Mouse (Mus musculus): ENCODE results near the gene Pgf. TPM values are rescaled to one million over a fixed set of nuclear protein-coding genes. Genes with fewer than 3 reads are reported as not detected.

Gene Pgf
- polyA plus RNA-seq, 1 experiment from 2014 or later = 9.0 TPM

- no peaks in the 10 kb centered on the region for H3K9me3 ChIP-seq (replicated peaks; ENCODE audit: control insufficient read depth, low read length)
- ATAC-seq (replicated peaks; ENCODE audit: insufficient number of reproducible peaks, low FRiP score, low TSS enrichment) = no peak
- no peak overlapping the region for H3K9ac ChIP-seq (ENCODE audit: low read depth, low read length)
- no peaks in the 10 kb centered on the region for H3K36me3 ChIP-seq (ENCODE audit: control insufficient read depth, insufficient read depth, low read length)
- H3K27ac ChIP-seq (ENCODE audit: low read depth, low read length) = no peak overlapping the region
- H3K4me2 ChIP-seq = no peak overlapping the region
- H3K4me1 ChIP-seq (ENCODE audit: control insufficient read depth, insufficient read depth, low read length) = no peaks in the 10 kb centered on the region
- no peak overlapping the region for H3K4me3 ChIP-seq (ENCODE audit: low read depth, low read length)
- 81% methylated on average over 14 of the region's 14 CpGs for WGBS (ENCODE audit: insufficient replicate concordance)
- no peaks in the 10 kb centered on the region for H3K27me3 ChIP-seq (ENCODE audit: control insufficient read depth, insufficient read depth, low read length)
Observed at GRCm38 (mm10) chr12:85157797-85158460, 19.7 kb downstream of the Pgf start.

- H3K36me3 ChIP-seq (ENCODE audit: control insufficient read depth, insufficient read depth, low read length) = no peaks in the 10 kb centered on the region
- no peaks in the 10 kb centered on the region for H3K9me3 ChIP-seq (replicated peaks; ENCODE audit: control insufficient read depth, low read length)
- H3K27me3 ChIP-seq (ENCODE audit: control insufficient read depth, insufficient read depth, low read length) = 0 out of 2 replicates have a peak, but pooled peaks cover 4% of the 10 kb centered on the region
- 26% methylated on average over 6 of the region's 6 CpGs for WGBS (ENCODE audit: insufficient replicate concordance)
- H3K27ac ChIP-seq (ENCODE audit: low read depth, low read length) = no peak overlapping the region
- ATAC-seq (replicated peaks; ENCODE audit: insufficient number of reproducible peaks, low FRiP score, low TSS enrichment) = no peak
- no peak overlapping the region for H3K9ac ChIP-seq (ENCODE audit: low read depth, low read length)
- no peak overlapping the region for H3K4me3 ChIP-seq (ENCODE audit: low read depth, low read length)
- H3K4me2 ChIP-seq = no peak overlapping the region
- H3K4me1 ChIP-seq (ENCODE audit: control insufficient read depth, insufficient read depth, low read length) = no peaks in the 10 kb centered on the region
Observed at GRCm38 (mm10) chr12:85156324-85156723, 21.3 kb downstream of the Pgf start.

DNA sequence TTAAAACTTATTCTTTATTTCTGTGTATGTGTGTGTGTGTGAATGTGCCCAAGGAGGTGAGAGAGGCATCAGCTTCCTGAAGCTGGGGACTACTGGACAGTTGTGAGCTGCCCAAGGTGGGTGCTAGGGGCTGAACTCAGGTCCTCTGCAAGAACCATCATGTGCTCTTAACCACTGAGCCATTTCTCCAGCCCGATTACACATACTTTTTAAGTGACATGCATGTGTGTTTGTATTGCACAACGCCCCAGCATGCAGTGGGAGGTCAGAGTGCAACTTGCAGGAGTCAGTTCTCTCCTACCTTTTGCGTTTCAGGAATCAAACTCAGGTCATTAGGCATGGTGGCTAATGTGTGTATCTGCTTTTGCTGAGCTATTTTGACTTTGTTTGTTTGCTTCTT lies 24.6 kb downstream of the Pgf start:
- Histone ChIP-seq H3K4me1 (ENCODE audit: control insufficient read depth, insufficient read depth, low read length) (peaks cover 9% of the 10 kb centered on the region), H3K9ac (ENCODE audit: low read depth, low read length) (no peak overlapping the region)

DNA sequence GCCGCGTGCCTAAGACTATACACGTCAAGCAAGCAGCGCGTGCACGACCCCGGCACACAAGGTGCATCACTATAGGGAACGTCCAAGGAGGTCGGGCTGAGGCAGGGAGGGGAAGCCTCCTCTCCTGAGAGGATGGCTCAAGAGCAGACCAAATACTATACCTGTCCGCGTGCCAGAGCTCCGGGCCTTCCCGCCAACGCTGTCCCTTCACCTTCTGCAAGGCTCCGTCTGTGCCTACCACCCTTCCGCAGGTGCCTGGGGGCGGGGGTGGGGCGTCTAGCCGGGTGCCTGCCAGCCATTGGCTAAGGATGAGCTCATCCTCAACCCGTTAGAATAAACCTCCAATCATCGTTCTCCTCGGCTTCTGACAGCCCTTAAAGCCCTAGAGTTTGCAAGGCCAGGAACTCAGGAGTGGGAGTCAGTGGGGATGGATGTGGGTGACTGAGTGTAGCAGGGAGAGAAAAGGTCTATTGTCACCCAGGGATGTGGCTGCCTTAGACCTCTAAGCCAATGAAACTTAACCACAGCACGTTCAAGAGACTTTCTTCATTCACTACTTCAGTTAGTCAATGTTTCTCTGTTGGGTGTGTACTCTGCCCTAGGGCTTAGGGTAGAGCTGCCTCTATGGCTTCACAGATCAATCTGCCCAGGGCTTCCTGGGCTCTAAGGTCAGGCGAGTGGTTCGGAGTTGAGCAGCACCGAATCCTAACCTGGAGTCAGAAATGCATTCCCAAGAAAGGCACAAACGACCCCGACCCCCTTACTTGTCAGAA lies 26.4 kb downstream of the Pgf start, which contains the start of gene Rps6kl1:
Gene Rps6kl1 (minus strand): TSS at position 263 of the 773 bp plus-strand sequence.
- H3K4me3 ChIP-seq (ENCODE audit: low read depth, low read length) = peak within 1 kb of the TSS; percentile 21
- no peak within 1 kb of the TSS for H3K27ac ChIP-seq (ENCODE audit: low read depth, low read length)
- H3K27me3 ChIP-seq (ENCODE audit: control insufficient read depth, insufficient read depth, low read length) = 0 out of 2 replicates have a peak, but pooled peaks cover 4% of the 10 kb centered on the region
- H3K9ac ChIP-seq (ENCODE audit: low read depth, low read length) = no peak within 1 kb of the TSS
- H3K4me1 ChIP-seq (ENCODE audit: control insufficient read depth, insufficient read depth, low read length) = peaks cover 13% of the 10 kb centered on the region
- no peaks in the 10 kb centered on the region for H3K9me3 ChIP-seq (replicated peaks; ENCODE audit: control insufficient read depth, low read length)
- ATAC-seq (replicated peaks; ENCODE audit: insufficient number of reproducible peaks, low FRiP score, low TSS enrichment) = 0 out of 2 replicates have a peak, but pooled peaks have one; percentile 50
- 12% methylated on average over 28 of the region's 28 CpGs for WGBS (ENCODE audit: insufficient replicate concordance)
- H3K36me3 ChIP-seq (ENCODE audit: control insufficient read depth, insufficient read depth, low read length) = no peaks in the 10 kb centered on the region
- peak within 1 kb of the TSS; percentile 61 for H3K4me2 ChIP-seq

More for the DNA sequence above, 24.6 kb downstream of the Pgf start:
- no peaks in the 10 kb centered on the region for H3K9me3 ChIP-seq (replicated peaks; ENCODE audit: control insufficient read depth, low read length)
- no peak overlapping the region for H3K27ac ChIP-seq (ENCODE audit: low read depth, low read length)
- 0 out of 2 replicates have a peak, but pooled peaks cover 4% of the 10 kb centered on the region for H3K27me3 ChIP-seq (ENCODE audit: control insufficient read depth, insufficient read depth, low read length)
- no peaks in the 10 kb centered on the region for H3K36me3 ChIP-seq (ENCODE audit: control insufficient read depth, insufficient read depth, low read length)
- H3K4me3 ChIP-seq (ENCODE audit: low read depth, low read length) = no peak overlapping the region
- 73% methylated on average over 3 of the region's 3 CpGs for WGBS (ENCODE audit: insufficient replicate concordance)
- ATAC-seq (replicated peaks; ENCODE audit: insufficient number of reproducible peaks, low FRiP score, low TSS enrichment) = no peak
- H3K4me2 ChIP-seq = no peak overlapping the region

GRCm38 (mm10) chr12:85150321-85151001 lies 27.1 kb downstream of the Pgf start:
- ATAC-seq (replicated peaks; ENCODE audit: insufficient number of reproducible peaks, low FRiP score, low TSS enrichment) = no peak
- Histone ChIP-seq H3K4me3 (ENCODE audit: low read depth, low read length) (peak overlapping the region; percentile 21), H3K4me2 (peak overlapping the region; percentile 61), H3K9ac (ENCODE audit: low read depth, low read length) (no peak overlapping the region), H3K36me3 (ENCODE audit: control insufficient read depth, insufficient read depth, low read length) (no peaks in the 10 kb centered on the region), H3K27me3 (ENCODE audit: control insufficient read depth, insufficient read depth, low read length) (0 out of 2 replicates have a peak, but pooled peaks cover 4% of the 10 kb centered on the region), H3K9me3 (replicated peaks; ENCODE audit: control insufficient read depth, low read length) (no peaks in the 10 kb centered on the region), H3K27ac (ENCODE audit: low read depth, low read length) (no peak overlapping the region), H3K4me1 (ENCODE audit: control insufficient read depth, insufficient read depth, low read length) (peaks cover 18% of the 10 kb centered on the region)
- WGBS (ENCODE audit: insufficient replicate concordance) = 6% methylated on average over 20 of the region's 20 CpGs

DNA sequence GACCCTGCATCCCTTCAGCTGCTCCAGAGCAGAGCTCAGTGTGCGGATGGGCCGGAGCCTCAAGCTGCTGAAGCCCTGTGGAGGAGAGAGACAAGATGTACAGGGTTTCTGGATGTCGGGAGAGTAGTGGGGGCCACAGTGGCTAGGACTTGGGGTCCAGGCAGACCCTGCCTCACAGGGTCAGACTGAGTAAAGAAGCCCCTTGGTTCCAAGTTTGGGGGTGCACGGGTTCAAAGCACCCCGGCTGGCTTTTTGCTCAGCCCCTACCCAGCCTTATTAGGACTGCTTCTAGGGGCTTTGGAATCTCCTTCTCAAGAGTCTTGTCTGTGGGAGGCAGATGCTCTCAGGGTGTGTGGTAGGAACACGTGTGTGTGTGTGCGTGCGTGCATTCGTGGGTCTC lies 30.7 kb downstream of the Pgf start:
- 0 out of 2 replicates have a peak, but pooled peaks cover 4% of the 10 kb centered on the region for H3K27me3 ChIP-seq (ENCODE audit: control insufficient read depth, insufficient read depth, low read length)
- H3K4me1 ChIP-seq (ENCODE audit: control insufficient read depth, insufficient read depth, low read length) = peaks cover 18% of the 10 kb centered on the region
- ATAC-seq (replicated peaks; ENCODE audit: insufficient number of reproducible peaks, low FRiP score, low TSS enrichment) = no peak; the same call in 1 of the 2 replicates
- H3K9me3 ChIP-seq (replicated peaks; ENCODE audit: control insufficient read depth, low read length) = no peaks in the 10 kb centered on the region
- H3K4me3 ChIP-seq (ENCODE audit: low read depth, low read length) = no peak overlapping the region
- WGBS (ENCODE audit: insufficient replicate concordance) = 69% methylated on average over 9 of the region's 9 CpGs
- no peak overlapping the region for H3K9ac ChIP-seq (ENCODE audit: low read depth, low read length)
- H3K27ac ChIP-seq (ENCODE audit: low read depth, low read length) = no peak overlapping the region
- no peak overlapping the region for H3K4me2 ChIP-seq
- H3K36me3 ChIP-seq (ENCODE audit: control insufficient read depth, insufficient read depth, low read length) = no peaks in the 10 kb centered on the region

DNA sequence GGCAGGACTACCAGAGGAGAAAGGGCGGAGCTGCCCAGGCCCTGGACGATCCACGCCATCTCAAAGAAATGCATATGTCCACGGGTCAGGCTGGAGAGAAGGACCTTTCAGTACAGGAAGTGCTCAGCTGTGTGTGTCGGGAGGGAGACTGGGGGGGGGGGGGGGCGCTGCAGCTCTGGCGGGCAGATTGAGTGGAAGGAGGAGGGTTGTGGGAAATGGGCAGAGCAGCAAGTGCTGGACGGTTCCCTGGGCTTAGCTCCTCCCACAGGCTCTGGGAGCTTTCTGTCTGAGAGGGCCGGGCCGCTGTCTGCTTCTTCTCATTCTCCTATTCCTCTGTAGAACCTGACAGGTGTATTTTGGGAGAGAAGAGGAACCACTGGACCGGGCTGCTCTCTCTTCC lies 31.2 kb downstream of the Pgf start:
- 23% methylated on average over 9 of the region's 11 CpGs for WGBS (ENCODE audit: insufficient replicate concordance)
- H3K4me2 ChIP-seq = 0 out of 2 replicates have a peak overlapping the region, but pooled peaks have one; percentile 1
- H3K4me1 ChIP-seq (ENCODE audit: control insufficient read depth, insufficient read depth, low read length) = peaks cover 18% of the 10 kb centered on the region
- H3K9ac ChIP-seq (ENCODE audit: low read depth, low read length) = no peak overlapping the region
- no peak overlapping the region for H3K4me3 ChIP-seq (ENCODE audit: low read depth, low read length)
- ATAC-seq (replicated peaks; ENCODE audit: insufficient number of reproducible peaks, low FRiP score, low TSS enrichment) = peak; percentile 49
- H3K36me3 ChIP-seq (ENCODE audit: control insufficient read depth, insufficient read depth, low read length) = no peaks in the 10 kb centered on the region
- no peaks in the 10 kb centered on the region for H3K9me3 ChIP-seq (replicated peaks; ENCODE audit: control insufficient read depth, low read length)
- 0 out of 2 replicates have a peak, but pooled peaks cover under 1% of the 10 kb centered on the region for H3K27me3 ChIP-seq (ENCODE audit: control insufficient read depth, insufficient read depth, low read length)
- H3K27ac ChIP-seq (ENCODE audit: low read depth, low read length) = no peak overlapping the region

- H3K9ac ChIP-seq (ENCODE audit: low read depth, low read length) = no peak overlapping the region
- peaks cover 5% of the 10 kb centered on the region; the same call in 1 of the 2 replicates for H3K27me3 ChIP-seq (ENCODE audit: control insufficient read depth, insufficient read depth, low read length)
- no peaks in the 10 kb centered on the region for H3K36me3 ChIP-seq (ENCODE audit: control insufficient read depth, insufficient read depth, low read length)
- no peak overlapping the region for H3K4me2 ChIP-seq
- H3K4me3 ChIP-seq (ENCODE audit: low read depth, low read length) = no peak overlapping the region
- no peak overlapping the region for H3K27ac ChIP-seq (ENCODE audit: low read depth, low read length)
- no peak for ATAC-seq (replicated peaks; ENCODE audit: insufficient number of reproducible peaks, low FRiP score, low TSS enrichment)
- WGBS (ENCODE audit: insufficient replicate concordance) = 52% methylated on average over 9 of the region's 9 CpGs
- H3K4me1 ChIP-seq (ENCODE audit: control insufficient read depth, insufficient read depth, low read length) = peaks cover 14% of the 10 kb centered on the region
- no peaks in the 10 kb centered on the region for H3K9me3 ChIP-seq (replicated peaks; ENCODE audit: control insufficient read depth, low read length)
Observed at GRCm38 (mm10) chr12:85145630-85146029, 32.0 kb downstream of the Pgf start.

All from heart, embryonic 11.5 days (tissue).